Mouse (Mus musculus): ENCODE results near the gene Zfp451.
"Not testable (repeated sequence)": the region's sequence is repeated elsewhere in the genome, so short reads cannot be mapped to it uniquely, and the experiment has no call there.

Gene Zfp451

DNA sequence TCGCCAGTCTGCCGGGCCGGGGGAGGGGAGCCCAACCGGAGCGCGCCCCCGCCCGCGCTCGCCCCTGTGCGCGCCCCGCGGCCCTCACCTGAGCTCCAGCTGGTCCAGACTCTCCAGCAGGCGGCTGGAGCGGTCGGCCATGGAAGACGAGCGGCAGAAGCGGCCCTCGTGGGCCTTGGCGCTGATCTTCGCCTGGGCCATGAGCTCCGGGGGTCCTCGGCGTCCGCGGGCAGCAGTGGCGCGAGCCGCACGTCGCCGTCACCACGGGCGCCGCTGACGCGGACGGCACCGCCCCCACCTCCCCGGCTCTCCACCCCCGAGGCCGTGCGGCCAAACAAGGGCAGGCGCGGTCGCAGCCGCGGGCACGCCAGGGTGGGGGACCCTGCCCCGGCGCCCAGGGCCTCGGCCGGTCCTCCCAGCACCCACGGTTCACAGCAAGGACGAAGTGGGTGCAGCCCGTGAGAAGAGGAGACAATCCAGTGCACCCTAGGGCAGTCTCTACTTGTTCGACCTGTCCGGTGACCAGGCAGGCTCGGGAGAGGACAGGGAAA lies 56.8 kb downstream of the Zfp451 start, which contains the start of gene Bag2:
Gene Bag2 (minus strand): TSS at position 305 of the 551 bp plus-strand sequence.
- in situ Hi-C loops (cut with MboI): no loop called here

DNA sequence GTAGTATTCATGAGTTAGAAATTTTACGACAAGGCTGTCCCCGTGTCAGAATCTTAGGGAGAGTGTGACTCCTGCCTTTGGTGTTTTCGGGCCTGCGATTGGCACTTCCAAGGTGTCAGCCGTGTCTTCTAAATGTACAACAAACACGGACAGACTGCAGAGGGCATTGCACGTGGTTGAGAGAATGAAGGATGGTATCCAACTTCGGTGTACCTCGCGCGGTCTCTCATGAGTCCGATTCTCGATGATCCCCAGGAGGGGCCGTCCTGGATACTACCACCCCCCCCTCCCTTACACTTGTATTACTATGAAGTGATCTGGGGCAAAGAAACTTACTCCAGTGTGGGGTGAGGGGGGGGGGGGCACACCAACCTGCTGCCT lies 57.4 kb downstream of the Zfp451 start:
- in situ Hi-C loops (cut with MboI): no loop called here

DNA sequence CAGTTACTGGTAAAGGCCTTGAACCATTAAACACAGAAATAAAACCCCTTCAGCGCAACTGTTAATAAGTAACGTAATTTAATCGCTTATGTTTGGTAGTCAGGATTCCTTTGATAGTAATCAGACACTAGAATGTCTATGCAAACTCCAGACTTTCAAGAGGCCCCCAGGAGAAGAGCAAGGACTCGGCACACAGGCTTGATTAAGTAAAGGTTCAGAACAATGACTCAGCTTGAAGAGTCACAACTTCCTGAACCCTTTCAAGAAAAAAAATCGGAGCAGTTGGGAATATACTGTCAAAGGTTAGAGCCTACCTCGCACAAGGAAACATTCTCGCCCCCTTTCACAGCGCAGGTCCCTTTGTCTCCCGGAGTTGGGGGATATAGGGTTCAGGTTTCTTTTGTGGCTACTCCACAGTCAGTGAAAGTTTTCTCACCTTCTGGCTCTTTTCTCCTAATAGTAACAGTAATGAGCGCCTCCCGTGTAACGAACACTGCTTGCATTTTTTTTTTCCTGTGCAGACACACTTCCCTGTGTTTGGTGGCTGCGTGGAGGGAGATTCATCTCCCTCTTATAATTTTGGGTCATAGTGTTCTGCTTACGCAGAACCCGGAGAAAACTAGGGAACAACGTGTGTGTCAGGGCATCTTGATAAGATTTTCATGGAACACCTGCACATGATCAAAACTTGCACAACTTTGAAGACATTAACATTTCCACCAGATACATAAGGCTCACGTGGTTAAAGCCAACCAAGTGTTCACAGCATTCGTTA lies 58.0 kb downstream of the Zfp451 start:
- in situ Hi-C loops (cut with MboI): no loop called here

DNA sequence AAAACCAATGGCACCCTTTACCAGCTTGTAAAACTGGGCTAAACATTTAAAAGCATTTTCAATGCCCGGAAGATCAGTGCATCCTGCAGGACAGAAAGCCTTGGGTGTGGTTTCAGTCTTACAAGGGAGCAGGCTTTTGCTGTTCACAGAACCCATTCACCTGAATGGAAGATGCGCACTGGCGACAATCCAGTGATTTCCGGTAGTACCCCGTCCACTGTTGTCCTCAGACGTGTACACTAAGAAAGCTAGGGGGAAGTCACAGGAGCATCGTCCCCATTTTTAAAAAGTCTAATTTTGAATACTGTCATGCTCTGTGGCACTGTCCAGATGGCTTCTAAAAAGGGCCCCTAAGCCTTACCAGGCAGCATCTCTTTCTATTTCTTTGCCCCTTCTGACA lies 58.6 kb downstream of the Zfp451 start:
- in situ Hi-C loops (cut with MboI): no loop called here

DNA sequence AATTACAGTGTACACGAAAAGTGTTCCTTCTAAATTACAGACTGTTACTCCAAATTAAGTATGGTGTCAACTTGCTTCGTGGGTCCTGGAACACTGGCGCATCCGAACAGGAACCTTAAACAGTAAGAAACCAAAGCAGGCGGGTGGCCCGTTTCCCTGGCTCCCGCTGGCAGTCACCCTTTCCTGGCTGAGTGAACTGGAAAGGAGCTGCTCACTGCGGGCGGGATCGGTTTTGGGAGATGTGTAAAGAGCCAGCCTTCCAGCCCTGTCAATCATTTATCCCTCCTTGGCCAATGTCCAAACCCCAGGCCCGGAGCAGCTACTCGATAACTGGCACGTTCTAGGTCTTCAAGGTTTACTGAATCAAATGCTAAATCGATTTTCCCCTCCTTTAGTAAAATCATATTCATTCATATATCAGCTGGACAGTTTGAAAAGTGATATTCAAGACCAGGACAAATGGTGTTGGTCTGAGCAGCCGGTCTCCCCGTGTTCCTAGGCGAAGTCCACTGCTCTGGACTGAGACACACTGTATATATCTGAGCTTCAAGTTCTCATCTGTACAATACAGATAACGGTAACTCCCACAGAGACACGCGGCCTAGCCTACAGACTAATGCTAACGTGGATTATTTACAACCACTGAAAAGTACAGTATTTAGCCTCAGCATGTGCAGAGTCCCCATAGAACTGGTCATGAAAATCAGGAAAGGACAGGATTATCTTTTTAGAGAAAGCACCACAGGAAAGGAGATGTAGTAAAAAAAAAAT lies 59.2 kb downstream of the Zfp451 start:
- in situ Hi-C loops (cut with MboI): no loop called here

DNA sequence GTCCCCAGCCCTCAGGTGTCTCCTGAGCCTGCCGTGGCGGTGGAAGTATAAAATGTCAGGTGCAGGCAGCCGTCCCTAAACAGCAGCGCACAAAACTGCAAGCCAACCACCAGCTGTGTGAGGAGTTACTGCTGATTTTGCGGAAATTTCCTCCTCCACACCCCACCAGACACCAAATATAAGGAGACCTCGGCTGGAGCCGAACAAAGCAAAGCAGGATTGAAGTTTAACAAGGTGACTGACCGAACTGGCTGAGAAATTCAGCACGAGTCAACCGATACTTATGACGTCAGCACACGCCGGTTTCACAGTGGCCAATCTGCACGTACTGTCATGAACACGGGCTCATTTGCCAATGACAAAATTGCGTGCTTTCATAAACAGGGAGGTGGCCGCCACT lies 60.3 kb downstream of the Zfp451 start:
- in situ Hi-C loops (cut with MboI): no loop called here

DNA sequence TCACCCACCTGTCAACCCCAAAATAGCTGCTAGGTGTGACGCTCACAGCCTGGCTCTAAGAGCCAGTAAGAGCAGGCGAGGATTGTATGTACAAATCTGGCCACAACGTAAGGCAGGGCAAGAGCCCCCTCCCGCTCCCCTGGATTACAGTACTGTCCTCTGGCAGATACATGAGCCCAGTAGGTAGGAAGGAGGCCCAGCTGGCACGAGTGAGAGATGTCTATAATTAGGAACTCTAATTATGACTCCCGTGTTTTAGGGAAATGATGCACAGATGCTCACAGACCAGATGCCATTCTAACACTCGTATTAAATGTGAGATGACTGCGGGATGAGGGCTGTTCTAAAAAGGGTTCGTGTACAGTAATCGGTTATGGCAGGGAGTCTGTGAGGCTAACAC lies 63.1 kb downstream of the Zfp451 start:
- in situ Hi-C loops (cut with MboI): no loop called here

DNA sequence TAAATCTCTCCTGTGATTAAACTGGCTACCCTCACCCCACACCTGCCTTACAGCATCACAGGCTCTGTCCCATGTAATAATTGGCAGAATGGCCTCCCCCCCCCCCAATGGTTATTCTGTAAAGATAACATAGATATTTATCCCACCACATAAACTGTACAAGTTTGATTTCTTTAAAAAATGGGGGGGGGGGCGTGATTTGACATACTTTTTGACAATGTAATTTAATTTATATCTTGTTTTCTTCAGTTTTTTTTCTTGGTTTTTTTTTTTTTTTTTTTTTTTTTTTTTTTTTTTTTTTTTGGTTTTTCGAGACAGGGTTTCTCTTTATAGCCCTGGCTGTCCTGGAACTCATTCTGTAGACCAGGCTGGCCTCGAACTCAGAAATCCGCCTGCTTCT lies 64.7 kb downstream of the Zfp451 start:
- in situ Hi-C loops (cut with MboI): not testable (repeated sequence)

DNA sequence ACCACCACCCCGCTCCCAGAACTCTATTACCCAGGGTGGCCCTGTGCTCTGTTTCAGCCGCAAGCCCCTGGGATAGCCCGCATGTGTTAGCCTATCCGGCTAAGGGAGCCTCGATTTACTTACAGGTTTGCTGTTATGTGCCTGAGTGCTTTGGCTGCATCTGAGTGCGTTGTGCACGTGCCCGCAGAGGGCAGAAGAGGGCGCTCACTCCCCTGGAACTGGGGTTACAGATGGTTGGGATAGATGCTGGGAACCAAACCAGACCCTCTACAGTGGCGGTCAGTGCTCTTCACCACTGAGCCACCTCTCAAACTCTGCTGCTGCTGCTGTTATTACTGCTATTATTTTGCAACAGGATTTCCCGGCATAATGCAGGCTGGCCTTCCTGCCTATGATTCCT lies 65.3 kb downstream of the Zfp451 start:
- in situ Hi-C loops (cut with MboI): no loop called here

DNA sequence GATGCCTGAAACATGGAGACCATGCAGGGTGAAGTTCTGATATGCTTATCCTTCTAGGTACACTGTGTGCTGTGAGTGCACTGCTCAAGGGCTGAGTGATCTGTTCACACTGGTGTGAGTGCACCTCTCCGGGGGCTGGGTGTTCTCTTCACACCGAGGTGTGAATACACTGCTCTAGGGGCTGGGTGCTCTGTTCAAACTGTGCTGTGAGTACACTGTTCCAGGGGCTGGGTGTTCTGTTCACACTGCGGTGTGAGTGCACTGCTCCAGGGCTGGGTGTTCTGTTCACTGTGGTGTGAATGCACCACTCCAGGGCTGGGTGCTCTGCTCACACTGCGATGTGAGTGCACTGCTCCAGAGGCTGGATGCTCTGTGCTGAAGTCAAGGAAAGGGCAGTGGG lies 68.5 kb downstream of the Zfp451 start:
- in situ Hi-C loops (cut with MboI): no loop called here

DNA sequence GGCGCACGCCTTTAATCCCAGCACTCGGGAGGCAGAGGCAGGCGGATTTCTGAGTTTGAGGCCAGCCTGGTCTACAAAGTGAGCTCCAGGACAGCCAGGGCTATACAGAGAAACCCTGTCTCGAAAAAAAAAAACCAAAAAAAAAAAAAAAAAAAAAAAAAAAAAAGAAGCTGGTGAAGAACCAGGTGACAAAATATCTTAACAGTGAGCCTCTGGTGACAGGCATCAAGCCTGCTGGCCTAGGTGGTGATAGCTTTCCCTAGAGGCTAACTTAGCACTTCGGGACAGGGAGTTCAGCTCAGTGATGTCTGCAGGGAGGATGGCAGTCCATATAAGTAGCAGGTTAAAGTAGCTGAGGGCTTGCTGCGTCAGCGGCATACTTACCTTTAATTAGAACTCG lies 69.6 kb downstream of the Zfp451 start:
- in situ Hi-C loops (cut with MboI): not testable (repeated sequence)

DNA sequence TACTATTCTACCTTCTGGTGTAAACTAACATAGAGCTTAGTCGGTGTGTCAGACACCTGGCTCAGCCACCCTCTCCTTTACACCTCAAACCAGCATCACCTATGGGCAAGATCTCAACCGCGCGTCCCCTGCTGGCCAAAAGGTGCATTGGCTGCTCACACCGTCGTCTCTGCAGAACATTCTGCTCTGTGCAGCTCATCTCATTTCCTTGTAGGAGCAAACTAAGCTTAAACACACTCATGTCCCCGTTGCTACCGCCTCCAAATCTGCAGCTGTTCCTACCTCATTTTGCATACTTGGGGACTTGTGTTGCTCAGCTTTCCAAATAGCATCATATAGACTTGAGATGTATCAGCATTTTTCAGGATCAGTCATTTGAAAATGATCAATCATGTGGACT lies 71.5 kb downstream of the Zfp451 start:
- in situ Hi-C loops (cut with MboI): no loop called here

DNA sequence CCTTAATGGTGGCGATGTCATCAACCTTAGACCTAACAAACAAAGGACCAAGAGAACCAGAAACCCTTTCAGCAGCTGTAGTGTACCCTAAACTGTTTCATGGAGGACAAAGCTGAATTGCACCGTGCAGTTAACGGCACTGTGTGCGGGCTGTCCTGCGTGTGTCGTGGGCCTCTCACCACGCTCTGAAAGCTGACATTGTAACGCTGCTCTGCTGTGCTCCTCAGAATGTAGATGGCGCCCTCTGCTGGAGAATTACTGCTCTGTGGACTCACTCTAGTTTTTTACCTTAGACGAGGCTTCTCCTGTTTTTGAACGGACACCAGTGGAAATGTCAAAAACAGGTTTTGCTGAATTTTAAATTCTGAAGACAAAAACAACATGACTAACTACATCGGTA lies 75.1 kb downstream of the Zfp451 start:
- in situ Hi-C loops (cut with MboI): no loop called here

DNA sequence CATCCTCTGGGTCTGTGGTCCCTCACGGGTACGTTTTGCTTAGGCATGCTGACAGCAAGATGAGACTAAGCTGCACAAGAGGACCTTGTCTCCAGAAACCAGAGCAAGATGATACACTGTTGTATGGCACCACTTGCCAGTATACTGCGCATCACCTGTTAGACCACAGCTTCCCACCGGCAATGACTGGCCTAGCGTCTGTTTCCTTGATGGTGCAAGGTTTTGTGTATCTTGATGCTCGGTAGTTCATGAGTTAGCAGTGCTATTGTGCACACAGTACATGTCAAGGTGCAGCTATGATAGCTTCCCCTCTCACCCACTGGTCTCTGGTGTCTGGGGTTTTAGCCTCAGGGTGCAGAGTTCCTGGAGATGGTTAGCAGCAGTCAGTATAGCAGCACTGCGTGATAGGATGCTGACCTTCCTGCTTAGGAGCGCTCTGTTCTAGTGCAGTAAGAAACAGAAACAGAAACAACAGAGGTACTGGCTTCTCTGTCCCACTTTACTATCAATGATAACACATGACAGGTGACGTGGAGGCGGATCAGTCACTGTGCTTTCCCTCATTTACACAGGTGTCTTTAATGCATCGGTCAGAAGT lies 75.6 kb downstream of the Zfp451 start:
- in situ Hi-C loops (cut with MboI): no loop called here

DNA sequence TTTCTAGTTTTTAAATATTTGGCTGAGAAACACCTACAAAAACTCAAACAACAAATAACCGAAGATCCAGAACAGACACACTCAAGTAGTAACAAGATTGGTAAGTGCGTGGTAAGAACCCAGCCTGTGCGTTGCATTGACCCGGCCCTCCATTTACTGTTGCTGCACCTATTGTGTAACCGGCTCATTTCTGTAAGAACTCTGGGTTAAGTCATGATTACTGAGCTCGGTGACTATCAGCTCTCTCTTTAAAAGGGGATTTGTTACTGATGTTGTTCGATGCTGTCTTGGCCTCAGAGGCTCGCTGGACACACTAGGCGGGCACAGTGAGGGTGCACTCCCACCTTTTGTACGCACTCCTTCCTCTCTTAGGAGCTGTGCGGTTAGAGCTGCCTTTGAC lies 76.1 kb downstream of the Zfp451 start:
- in situ Hi-C loops (cut with MboI): no loop called here

DNA sequence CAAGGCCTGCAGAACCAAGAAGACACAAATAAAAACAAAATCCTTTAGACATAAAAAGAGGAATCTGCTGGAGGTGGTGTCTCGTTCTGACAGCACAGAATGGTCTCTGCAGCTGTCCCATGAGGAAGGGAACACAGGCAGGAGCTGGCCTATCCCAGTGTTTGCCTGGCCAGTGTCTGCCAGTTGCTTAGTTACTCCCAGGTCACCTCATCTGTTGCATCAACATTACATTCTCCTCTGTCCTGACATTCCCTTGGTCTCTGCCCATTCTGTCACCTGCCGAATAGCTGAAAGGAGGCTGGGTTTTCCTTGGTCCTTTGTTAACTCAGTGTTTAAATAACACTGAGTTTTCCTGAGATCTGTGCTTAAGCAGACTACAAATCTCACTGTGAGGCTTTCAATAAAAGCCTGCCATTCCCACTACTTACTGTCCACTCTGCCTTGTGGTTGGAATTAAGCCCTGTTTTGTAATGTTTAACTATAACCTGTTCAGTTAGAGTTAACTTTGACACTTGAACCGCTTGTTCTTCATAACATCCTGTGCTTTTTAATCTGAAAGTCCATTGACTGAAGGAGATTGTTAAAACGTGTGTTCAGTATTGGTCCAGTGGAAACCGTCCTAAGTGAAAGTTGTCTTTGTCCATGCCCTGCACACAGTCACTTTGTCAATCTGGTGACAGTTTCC lies 80.3 kb downstream of the Zfp451 start:
- in situ Hi-C loops (cut with MboI): no loop called here

DNA sequence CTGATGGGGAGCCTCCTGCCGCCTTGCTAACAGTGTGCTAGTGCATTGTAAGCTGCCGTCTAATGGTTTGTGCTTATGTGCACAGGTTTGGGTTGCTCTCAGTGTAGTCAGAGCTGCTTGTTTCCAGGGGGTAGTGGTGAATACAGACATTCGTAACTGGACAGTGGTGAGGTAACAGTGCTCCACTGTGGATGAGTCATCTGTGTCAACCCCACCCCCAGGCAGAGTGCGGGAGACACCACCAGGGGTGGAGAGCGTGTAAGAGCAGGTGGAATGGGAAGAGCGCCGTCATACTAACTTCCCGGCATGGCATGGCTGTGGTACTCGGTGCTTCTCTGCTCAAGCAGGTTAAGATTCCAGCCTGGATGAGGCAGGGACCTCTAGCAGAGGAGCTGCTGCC lies 81.4 kb downstream of the Zfp451 start:
- in situ Hi-C loops (cut with MboI): no loop called here

DNA sequence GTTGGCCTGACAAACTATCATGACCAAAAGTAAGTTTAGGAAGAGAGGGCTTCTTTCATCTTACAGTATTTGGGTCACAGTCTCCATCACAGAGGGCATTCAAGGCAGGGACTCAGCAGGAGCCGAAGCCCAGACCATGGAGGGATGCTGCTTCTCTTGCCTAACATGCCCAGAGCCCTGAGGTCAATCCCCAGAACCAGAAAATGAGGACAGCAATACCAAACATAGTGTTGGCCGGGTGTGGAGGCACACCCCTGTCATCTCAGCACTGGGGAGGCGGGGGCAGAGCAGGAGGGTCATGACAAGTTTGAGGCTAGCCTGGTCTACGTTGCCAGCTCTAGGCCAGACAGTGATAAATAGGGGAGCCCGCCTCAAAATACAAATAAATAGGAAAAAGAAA lies 89.3 kb downstream of the Zfp451 start:
- in situ Hi-C loops (cut with MboI): no loop called here

DNA sequence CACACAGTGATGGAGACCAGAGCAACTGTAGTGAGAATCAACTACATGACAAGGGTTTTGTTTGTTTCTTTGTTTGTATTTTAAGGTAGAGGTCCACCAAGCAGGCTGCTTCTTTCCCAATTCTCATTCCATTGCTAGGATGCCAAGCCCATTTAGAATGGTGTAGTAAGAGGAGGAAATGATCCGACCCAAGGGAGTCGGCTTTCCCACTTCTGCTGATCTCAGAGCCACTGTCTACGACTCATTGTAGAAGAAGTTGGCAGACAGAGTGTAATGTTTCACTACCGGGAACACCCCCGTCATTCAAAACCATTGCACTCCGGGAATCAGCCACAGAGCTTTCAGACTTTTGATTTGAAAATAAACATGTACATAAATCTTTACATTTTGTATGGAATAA lies 89.9 kb downstream of the Zfp451 start:
- in situ Hi-C loops (cut with MboI): no loop called here

DNA sequence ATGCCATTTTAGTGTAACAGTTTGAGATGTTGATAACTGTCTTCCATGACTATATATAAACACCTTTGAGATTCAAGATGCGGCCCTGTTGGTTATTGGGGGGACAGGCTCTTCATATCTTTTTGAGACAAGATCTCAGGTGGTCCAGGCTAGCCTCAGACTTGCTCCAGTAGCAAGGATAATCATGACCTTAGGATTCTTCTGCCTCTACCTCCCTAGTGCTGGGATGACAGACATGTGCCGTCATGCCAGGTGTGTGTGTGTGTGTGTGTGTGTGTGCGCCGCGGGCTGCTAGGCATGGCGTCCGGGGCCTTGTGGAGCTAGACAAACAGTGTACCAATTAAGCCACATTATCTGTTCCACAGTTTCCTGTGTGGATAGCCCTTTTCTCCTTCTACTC lies 93.4 kb downstream of the Zfp451 start:
- in situ Hi-C loops (cut with MboI): no loop called here

DNA sequence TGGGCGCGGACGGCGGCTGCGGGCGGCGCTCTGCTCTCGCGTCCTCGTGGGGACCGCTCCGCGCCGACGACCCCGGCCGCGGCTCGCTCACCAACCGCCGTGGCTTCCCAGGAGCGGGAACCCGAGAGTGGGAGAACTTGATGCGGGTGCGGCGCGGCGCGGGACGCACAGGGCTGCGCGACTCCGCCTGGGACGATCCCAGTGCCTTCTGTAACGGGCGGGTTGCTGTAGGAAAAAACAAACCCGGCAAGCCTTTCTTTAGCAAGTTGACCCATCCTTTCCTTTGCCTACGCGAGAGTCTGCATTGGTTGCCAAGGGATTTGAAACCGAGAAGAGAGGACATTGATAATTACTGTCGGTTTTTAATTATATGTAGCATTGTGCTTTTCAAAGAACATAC lies 94.2 kb downstream of the Zfp451 start:
- in situ Hi-C loops (cut with MboI): no loop called here

DNA sequence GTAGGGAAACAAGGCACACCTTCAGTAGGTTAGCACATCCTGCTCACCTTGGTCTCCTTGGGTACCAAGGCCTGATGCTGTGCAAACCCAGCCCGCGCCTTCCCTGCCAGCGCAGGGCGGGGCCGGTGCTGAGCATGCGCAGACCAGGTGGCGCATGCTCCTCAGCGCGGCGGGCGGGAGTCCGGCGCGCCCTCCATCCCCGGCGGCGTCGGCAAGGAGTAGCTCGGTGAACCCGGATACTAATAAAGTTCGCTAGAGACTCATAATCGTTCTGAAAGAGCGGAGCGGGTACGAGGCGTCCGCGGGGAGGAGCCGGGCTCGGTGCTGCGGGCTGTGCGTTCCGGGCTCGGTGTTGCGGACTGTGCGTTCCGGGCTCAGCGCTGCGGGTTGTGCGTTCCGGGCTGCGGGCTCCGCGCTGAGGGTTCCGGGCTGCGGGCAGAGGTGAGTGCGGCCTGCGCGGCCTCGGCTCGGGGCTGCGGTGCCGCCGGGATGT lies 94.6 kb downstream of the Zfp451 start, which contains the start of gene Rab23:
Gene Rab23 (plus strand): TSS at position 155 of the 493 bp plus-strand sequence.
- in situ Hi-C loops (cut with MboI): no loop called here
